Mouse (Mus musculus): ENCODE data around the gene Zfp668. TPM values are rescaled to one million over a fixed set of nuclear protein-coding genes. Genes with fewer than 3 reads are reported as not detected.

Zfp668 gene
- polyA plus RNA-seq (2014; fragmentation: Nextera tagmentation; extraction: Ambion mirVana): 32.6 and 32.9 TPM in 2 replicates

DNA sequence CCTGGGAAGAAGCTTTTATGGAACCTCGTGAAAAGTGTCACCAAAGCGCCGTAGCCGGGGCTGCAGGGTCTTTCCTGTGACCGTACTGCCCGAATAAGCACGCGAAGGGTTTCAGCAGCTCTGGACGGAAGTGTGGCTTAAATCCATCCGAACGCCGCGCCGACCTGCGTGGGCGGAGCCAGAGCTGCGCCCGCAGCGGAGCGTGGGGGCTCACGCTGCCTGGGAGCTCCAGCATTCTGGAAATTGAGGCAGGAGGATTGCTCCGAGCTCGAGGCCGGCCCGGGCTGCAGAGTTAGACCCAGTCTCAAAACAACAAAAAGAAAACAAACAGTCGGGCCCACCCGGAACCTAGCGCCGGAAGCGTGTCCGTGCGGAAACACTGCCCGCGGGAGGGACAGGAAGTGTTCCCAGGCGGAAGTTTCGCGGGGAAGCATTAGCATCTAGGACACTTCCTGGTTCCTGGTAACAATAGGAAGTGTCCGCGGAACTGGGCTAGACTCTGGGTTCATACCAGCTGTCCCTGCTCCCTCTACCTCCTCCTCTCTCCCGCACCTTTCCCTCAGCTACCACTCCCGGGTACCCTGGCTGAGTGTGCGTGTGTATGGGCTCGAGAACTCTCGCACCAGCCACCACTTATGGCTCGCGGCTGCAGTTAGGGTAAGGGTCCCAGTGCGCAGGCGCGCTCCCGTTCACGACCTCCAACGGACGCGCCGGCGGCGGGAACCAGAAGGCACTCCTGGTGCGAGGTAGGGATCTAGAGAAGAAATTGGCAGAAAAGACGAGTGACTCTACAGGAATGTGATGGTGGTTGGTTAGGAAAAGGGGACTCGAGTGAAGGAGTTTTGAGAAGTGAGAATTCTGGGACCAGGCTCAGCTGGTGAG lies at the start of gene Zfp668:
Gene Zfp668, minus strand, starts transcription at position 362 of the 882 bp plus-strand sequence.
- ATAC-seq (replicated peaks; ENCODE audit: low FRiP score) (peak; percentile 64), DNase-seq (ENCODE audit: low spot score) (peak; percentile 94)
- Histone ChIP-seq H3K4me3 (ENCODE audit: low read depth, low read length) (peak within 1 kb of the TSS; percentile 95), H3K9me3 (ENCODE audit: control insufficient read depth, low read length) (no peaks in the 10 kb centered on the region), H3K9ac (ENCODE audit: low read length) (peak within 1 kb of the TSS; percentile 93), H3K27ac (ENCODE audit: low read depth, low read length) (peak within 1 kb of the TSS; percentile 97), H3K4me2 (ENCODE audit: low read depth, low read length, severe bottlenecking) (peak within 1 kb of the TSS; percentile 87), H3K27me3 (ENCODE audit: control insufficient read depth, insufficient read depth, low read length) (no peaks in the 10 kb centered on the region), H3K4me1 (replicated peaks; ENCODE audit: control insufficient read depth, insufficient read depth, low read length) (peaks cover 13% of the 10 kb centered on the region; the same call in 1 of the 2 replicates), H3K36me3 (ENCODE audit: control insufficient read depth, insufficient read depth, low read length) (peaks cover 25% of the 10 kb centered on the region)
- WGBS: under 1% methylated on average over 60 of the region's 60 CpGs

DNA sequence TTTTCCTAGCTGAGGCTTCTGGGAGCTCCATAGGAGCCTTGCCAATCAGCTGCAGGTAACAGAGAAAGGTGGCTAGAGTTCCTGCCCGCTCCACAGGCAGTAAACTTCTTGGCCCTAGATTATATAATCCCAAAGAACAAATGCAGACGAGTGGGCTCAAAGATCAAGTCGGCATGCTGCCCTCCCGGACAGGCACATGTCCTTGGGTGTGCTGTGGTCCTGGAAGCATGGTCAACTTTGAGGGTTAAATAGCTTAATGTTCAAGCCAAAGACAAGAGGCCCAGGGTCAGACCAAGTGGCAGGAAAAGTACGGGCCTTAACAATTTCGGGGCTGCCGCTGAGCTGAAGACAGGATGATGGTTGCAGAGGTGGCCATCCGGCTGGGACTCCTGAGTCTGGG lies 49.4 kb upstream of the Zfp668 start:
- H3K27ac ChIP-seq (ENCODE audit: low read depth, low read length): no peak overlapping the region
- peaks cover 5% of the 10 kb centered on the region; the same call in 1 of the 2 replicates for H3K4me1 ChIP-seq (replicated peaks; ENCODE audit: control insufficient read depth, insufficient read depth, low read length)
- H3K27me3 ChIP-seq (ENCODE audit: control insufficient read depth, insufficient read depth, low read length): peaks cover 5% of the 10 kb centered on the region
- H3K4me3 ChIP-seq (ENCODE audit: low read depth, low read length): no peak overlapping the region
- H3K9me3 ChIP-seq (ENCODE audit: control insufficient read depth, low read length): no peaks in the 10 kb centered on the region
- ATAC-seq (replicated peaks; ENCODE audit: low FRiP score): no peak
- H3K9ac ChIP-seq (ENCODE audit: low read length): no peak overlapping the region
- 90% methylated on average over 8 of the region's 8 CpGs for WGBS
- no peak overlapping the region for H3K4me2 ChIP-seq (ENCODE audit: low read depth, low read length, severe bottlenecking)
- no peak for DNase-seq (ENCODE audit: low spot score)
- H3K36me3 ChIP-seq (ENCODE audit: control insufficient read depth, insufficient read depth, low read length): peaks cover 3% of the 10 kb centered on the region; the same call in 1 of the 2 replicates

DNA sequence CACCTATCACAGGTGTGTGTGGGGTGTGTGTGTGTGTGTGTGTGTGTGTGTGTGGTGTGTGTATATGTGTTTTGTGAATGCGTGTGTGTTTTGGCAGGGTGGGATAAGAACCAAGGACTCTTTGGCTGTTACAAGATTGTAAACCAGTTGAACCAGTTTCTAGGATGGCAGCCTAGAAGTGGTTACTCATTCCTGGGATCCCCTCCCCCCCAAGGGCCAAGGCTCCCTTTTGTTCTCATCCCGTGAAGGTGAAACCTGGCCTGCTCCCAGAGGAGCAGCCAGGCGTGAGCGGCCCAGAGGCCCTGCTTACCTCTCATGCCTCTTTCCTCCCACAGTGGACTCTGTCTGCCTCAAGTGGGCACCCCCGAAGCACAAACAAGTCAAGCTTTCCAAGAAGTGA lies 48.6 kb upstream of the Zfp668 start:
- Histone ChIP-seq H3K4me1 (replicated peaks; ENCODE audit: control insufficient read depth, insufficient read depth, low read length) (peaks cover 5% of the 10 kb centered on the region; the same call in 1 of the 2 replicates), H3K27ac (ENCODE audit: low read depth, low read length) (no peak overlapping the region), H3K4me3 (ENCODE audit: low read depth, low read length) (no peak overlapping the region), H3K4me2 (ENCODE audit: low read depth, low read length, severe bottlenecking) (no peak overlapping the region), H3K27me3 (ENCODE audit: control insufficient read depth, insufficient read depth, low read length) (peaks cover 5% of the 10 kb centered on the region; the same call in 1 of the 2 replicates), H3K9ac (ENCODE audit: low read length) (no peak overlapping the region), H3K36me3 (ENCODE audit: control insufficient read depth, insufficient read depth, low read length) (peaks cover 3% of the 10 kb centered on the region; the same call in 1 of the 2 replicates), H3K9me3 (ENCODE audit: control insufficient read depth, low read length) (no peaks in the 10 kb centered on the region)
- ATAC-seq (replicated peaks; ENCODE audit: low FRiP score): no peak
- 56% methylated on average over 5 of the region's 5 CpGs for WGBS
- DNase-seq (ENCODE audit: low spot score): no peak

DNA sequence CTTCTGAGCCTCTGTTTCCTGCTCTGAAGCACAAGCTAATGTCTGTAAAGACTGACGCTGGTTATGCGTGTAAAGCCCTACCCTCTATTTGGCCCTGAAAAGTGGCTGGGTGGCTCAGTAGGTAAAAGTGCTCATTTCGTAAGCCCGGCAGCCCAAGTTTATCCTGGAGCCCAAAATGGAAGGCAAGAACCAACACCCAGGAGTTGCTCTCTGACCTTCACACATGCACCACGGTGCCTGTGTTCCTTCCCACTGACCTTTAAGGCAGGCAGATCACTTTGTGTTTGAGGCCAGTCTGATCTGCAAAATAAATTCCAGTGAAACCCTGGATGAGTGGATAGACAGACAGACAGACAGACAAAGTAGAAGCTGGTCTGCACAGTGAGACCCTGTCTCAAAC lies 47.1 kb upstream of the Zfp668 start:
- ATAC-seq (replicated peaks; ENCODE audit: low FRiP score) (no peak), DNase-seq (ENCODE audit: low spot score) (no peak)
- H3K27me3 ChIP-seq (ENCODE audit: control insufficient read depth, insufficient read depth, low read length): no peaks in the 10 kb centered on the region
- H3K36me3 ChIP-seq (ENCODE audit: control insufficient read depth, insufficient read depth, low read length): peaks cover 3% of the 10 kb centered on the region; the same call in 1 of the 2 replicates
- no peak overlapping the region for H3K9ac ChIP-seq (ENCODE audit: low read length)
- no peaks in the 10 kb centered on the region for H3K4me1 ChIP-seq (replicated peaks; ENCODE audit: control insufficient read depth, insufficient read depth, low read length)
- H3K9me3 ChIP-seq (ENCODE audit: control insufficient read depth, low read length): no peaks in the 10 kb centered on the region
- no peak overlapping the region for H3K4me3 ChIP-seq (ENCODE audit: low read depth, low read length)
- no peak overlapping the region for H3K27ac ChIP-seq (ENCODE audit: low read depth, low read length)
- WGBS: 88% methylated on average over 5 of the region's 5 CpGs
- no peak overlapping the region for H3K4me2 ChIP-seq (ENCODE audit: low read depth, low read length, severe bottlenecking)

DNA sequence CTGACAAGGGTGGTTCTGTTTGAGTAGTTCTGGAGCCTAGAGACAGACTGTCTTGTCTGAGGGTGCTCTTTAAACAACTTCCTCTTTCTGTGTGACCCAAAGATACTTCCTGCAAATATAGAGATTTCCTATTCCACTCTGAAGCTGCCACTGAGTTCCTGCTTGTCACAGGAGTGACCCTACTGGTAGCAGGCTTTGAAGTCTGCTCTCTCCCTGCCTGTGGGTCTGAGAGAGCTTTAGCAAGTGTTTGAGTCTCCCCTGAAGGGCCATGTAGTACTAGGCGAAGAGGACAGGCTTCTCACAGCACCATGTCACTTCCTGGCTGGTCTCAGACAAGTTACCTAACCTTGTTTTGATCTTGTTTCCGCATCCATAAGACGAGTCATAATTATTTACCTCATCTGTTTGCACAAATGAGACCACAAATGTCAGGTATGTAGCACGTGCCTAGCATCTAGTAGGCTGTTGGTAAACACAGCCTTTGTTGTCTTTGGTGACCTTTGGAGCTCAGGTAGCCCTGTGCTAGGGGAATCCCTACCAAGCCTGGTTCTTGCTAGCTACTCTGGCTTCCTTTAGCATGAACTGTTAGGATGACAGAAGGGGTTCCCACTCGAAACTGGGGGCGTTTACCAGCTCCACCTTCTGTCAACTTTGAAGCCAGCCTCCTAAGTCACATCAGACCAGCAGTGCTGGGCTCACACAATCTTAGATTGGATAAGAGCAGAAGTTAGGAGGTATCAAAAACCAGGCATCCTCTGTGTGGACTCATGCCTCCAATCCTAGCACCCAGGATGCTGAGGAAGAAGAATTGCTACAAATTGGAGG lies 46.0 kb upstream of the Zfp668 start:
- H3K9me3 ChIP-seq (ENCODE audit: control insufficient read depth, low read length): no peaks in the 10 kb centered on the region
- H3K4me1 ChIP-seq (replicated peaks; ENCODE audit: control insufficient read depth, insufficient read depth, low read length): no peaks in the 10 kb centered on the region
- H3K27ac ChIP-seq (ENCODE audit: low read depth, low read length): no peak overlapping the region
- peaks cover 3% of the 10 kb centered on the region; the same call in 1 of the 2 replicates for H3K36me3 ChIP-seq (ENCODE audit: control insufficient read depth, insufficient read depth, low read length)
- 92% methylated on average over 6 of the region's 6 CpGs for WGBS
- no peak overlapping the region for H3K4me2 ChIP-seq (ENCODE audit: low read depth, low read length, severe bottlenecking)
- no peak overlapping the region for H3K4me3 ChIP-seq (ENCODE audit: low read depth, low read length)
- H3K9ac ChIP-seq (ENCODE audit: low read length): no peak overlapping the region
- DNase-seq (ENCODE audit: low spot score) (no peak), ATAC-seq (replicated peaks; ENCODE audit: low FRiP score) (no peak)
- H3K27me3 ChIP-seq (ENCODE audit: control insufficient read depth, insufficient read depth, low read length): no peaks in the 10 kb centered on the region

DNA sequence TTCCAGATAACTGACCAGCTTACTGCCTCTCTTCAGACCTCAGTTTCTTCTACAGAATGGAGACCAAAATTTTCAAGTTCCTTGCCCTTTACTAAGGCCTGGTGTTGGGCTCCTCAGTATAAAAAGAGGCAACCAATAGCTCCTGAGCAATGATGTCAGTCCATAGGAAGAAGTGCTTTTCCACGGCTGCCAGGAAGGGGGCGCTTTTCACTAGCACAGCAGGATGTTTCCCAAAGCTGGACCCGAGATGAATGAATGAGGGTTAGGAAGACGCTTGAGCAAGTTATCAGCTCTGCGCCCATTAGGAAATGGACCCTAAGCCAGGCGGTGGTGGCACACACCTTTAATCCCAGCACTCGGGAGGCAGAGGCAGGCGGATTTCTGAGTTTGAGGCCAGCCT lies 44.9 kb upstream of the Zfp668 start:
- H3K36me3 ChIP-seq (ENCODE audit: control insufficient read depth, insufficient read depth, low read length): peaks cover 3% of the 10 kb centered on the region; the same call in 1 of the 2 replicates
- DNase-seq (ENCODE audit: low spot score): no peak

DNA sequence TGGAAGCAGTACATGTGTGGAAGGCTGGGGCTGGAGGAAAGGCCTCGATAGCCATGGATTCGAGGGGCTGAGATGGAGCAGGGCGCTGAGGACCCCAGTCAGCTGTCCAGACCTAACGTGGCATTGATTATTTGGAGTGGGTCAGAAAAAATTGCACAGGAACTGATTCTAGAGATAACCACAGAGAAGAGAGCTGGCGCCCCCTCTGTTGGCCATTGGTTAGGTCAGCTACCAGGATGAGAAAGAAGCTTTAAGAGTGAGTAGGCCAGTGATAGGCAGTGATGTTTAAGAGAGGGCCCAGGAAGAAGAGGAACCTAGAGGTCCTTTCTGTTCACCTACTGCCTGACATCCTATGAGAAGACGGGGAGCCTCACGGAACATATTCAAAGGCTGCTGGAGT lies 42.7 kb upstream of the Zfp668 start:
- Histone ChIP-seq H3K9ac (ENCODE audit: low read length) (no peak overlapping the region), H3K9me3 (ENCODE audit: control insufficient read depth, low read length) (no peaks in the 10 kb centered on the region), H3K4me1 (replicated peaks; ENCODE audit: control insufficient read depth, insufficient read depth, low read length) (no peaks in the 10 kb centered on the region), H3K27me3 (ENCODE audit: control insufficient read depth, insufficient read depth, low read length) (no peaks in the 10 kb centered on the region), H3K27ac (ENCODE audit: low read depth, low read length) (no peak overlapping the region), H3K4me2 (ENCODE audit: low read depth, low read length, severe bottlenecking) (no peak overlapping the region), H3K4me3 (ENCODE audit: low read depth, low read length) (no peak overlapping the region), H3K36me3 (ENCODE audit: control insufficient read depth, insufficient read depth, low read length) (no peaks in the 10 kb centered on the region; the same call in 1 of the 2 replicates)
- no peak for ATAC-seq (replicated peaks; ENCODE audit: low FRiP score)
- 74% methylated on average over 7 of the region's 7 CpGs for WGBS
- no peak for DNase-seq (ENCODE audit: low spot score)

More for the DNA sequence above, 44.9 kb upstream of the Zfp668 start:
- Histone ChIP-seq H3K27me3 (ENCODE audit: control insufficient read depth, insufficient read depth, low read length) (no peaks in the 10 kb centered on the region), H3K4me2 (ENCODE audit: low read depth, low read length, severe bottlenecking) (no peak overlapping the region), H3K9ac (ENCODE audit: low read length) (no peak overlapping the region), H3K4me3 (ENCODE audit: low read depth, low read length) (no peak overlapping the region), H3K4me1 (replicated peaks; ENCODE audit: control insufficient read depth, insufficient read depth, low read length) (no peaks in the 10 kb centered on the region), H3K9me3 (ENCODE audit: control insufficient read depth, low read length) (no peaks in the 10 kb centered on the region), H3K27ac (ENCODE audit: low read depth, low read length) (no peak overlapping the region)
- ATAC-seq (replicated peaks; ENCODE audit: low FRiP score): no peak
- WGBS: 60% methylated on average over 8 of the region's 8 CpGs

DNA sequence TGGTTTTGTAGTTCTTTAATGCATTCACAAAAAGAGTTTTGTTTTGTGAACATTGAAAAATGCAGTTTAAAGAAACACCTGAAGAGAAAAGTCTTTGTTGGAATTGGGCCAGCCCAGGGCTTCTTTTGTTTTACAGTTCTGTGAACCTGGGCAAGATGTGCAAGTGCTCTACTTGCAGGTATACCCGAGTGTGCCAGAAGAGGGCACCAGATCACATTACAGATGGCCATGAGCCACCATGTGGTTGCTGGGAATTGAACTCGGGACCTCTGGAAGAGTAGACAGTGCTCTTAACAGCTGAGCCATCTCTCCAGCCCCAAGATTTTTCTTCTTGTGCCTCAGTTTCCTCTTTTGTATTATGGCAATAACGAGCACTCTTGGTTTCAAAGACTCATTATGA lies 41.6 kb upstream of the Zfp668 start:
- no peak overlapping the region for H3K4me3 ChIP-seq (ENCODE audit: low read depth, low read length)
- no peaks in the 10 kb centered on the region for H3K27me3 ChIP-seq (ENCODE audit: control insufficient read depth, insufficient read depth, low read length)
- H3K27ac ChIP-seq (ENCODE audit: low read depth, low read length): no peak overlapping the region
- DNase-seq (ENCODE audit: low spot score) (peak; percentile 73), ATAC-seq (replicated peaks; ENCODE audit: low FRiP score) (no peak)
- 55% methylated on average over 3 of the region's 3 CpGs for WGBS
- no peaks in the 10 kb centered on the region for H3K9me3 ChIP-seq (ENCODE audit: control insufficient read depth, low read length)
- H3K9ac ChIP-seq (ENCODE audit: low read length): no peak overlapping the region
- no peaks in the 10 kb centered on the region; the same call in 1 of the 2 replicates for H3K36me3 ChIP-seq (ENCODE audit: control insufficient read depth, insufficient read depth, low read length)
- no peak overlapping the region for H3K4me2 ChIP-seq (ENCODE audit: low read depth, low read length, severe bottlenecking)
- no peaks in the 10 kb centered on the region for H3K4me1 ChIP-seq (replicated peaks; ENCODE audit: control insufficient read depth, insufficient read depth, low read length)

Data from forebrain, embryonic 11.5 days (tissue).